Mouse (Mus musculus) MEL (cell line): ENCODE results near the gene Prrc2b.

ENCODE experiments used
- CHD2 ChIP-seq: IDR thresholded peaks from 2 replicates; pipeline ENCODE4 v1.6.1; 2011; ENCODE audit warnings: low read length, improper control_type of control experiment
- CTCF ChIP-seq, 3 experiments: IDR thresholded peaks in 2 of 3; conservative IDR thresholded peaks in 1 of 3; 2 replicates each; pipeline ENCODE4 v1.5.1; 2011 to 2012; ENCODE audit warnings: low read length in 3 of 3, low read depth in 2 of 3, mild to moderate bottlenecking in 2 of 3, improper control_type of control experiment in 1 of 3, inconsistent platforms in 1 of 3, mixed read lengths in 1 of 3, moderate library complexity in 1 of 3; ENCODE audit not compliant: control insufficient read depth in 1 of 3, insufficient read depth in 1 of 3, poor library complexity in 1 of 3, severe bottlenecking in 1 of 3
- EP300 ChIP-seq, 2 experiments: IDR thresholded peaks; 2 replicates each; pipeline ENCODE4 v1.6.1; 2011; ENCODE audit warnings: improper control_type of control experiment in 2 of 2, low read length in 2 of 2, low read depth in 1 of 2, mild to moderate bottlenecking in 1 of 2
- HCFC1 ChIP-seq: IDR thresholded peaks from 2 replicates; pipeline ENCODE4 v1.6.1; 2012; ENCODE audit warnings: low read depth, mild to moderate bottlenecking, inconsistent platforms, low read length, improper control_type of control experiment, moderate library complexity
- KAT2A ChIP-seq: conservative IDR thresholded peaks from 2 replicates; pipeline ENCODE4 v1.6.1; 2012; ENCODE audit warnings: low read depth, low read length, improper control_type of control experiment, inconsistent platforms
- MAX ChIP-seq: IDR thresholded peaks from 2 replicates; pipeline ENCODE4 v1.6.1; 2011; ENCODE audit warnings: low read length, improper control_type of control experiment
- MXI1 ChIP-seq: IDR thresholded peaks from 2 replicates; pipeline ENCODE4 v1.6.1; 2011; ENCODE audit warnings: mild to moderate bottlenecking, low read depth, low read length, improper control_type of control experiment
- TAL1 ChIP-seq: IDR thresholded peaks from 2 replicates; pipeline ENCODE4 v1.6.1; 2012; ENCODE audit warnings: mild to moderate bottlenecking, inconsistent platforms, low read length, moderate library complexity, mixed read lengths
- TCF12 ChIP-seq: IDR thresholded peaks from 2 replicates; pipeline ENCODE4 v1.6.1; 2014; ENCODE audit warnings: low read depth, mild to moderate bottlenecking, inconsistent platforms, low read length, improper control_type of control experiment, moderate library complexity
- UBTF ChIP-seq: IDR thresholded peaks from 2 replicates; pipeline ENCODE4 v1.6.1; 2012; ENCODE audit warnings: low read depth, mild to moderate bottlenecking, inconsistent platforms, low read length, improper control_type of control experiment, moderate library complexity, borderline replicate concordance; ENCODE audit not compliant: insufficient read depth
- USF1 ChIP-seq: IDR thresholded peaks from 2 replicates; pipeline ENCODE4 v1.6.1; 2014; ENCODE audit warnings: low read depth, mild to moderate bottlenecking, inconsistent platforms, low read length, improper control_type of control experiment, moderate library complexity
- ZC3H11A ChIP-seq: IDR thresholded peaks from 2 replicates; pipeline ENCODE4 v1.6.1; 2012; ENCODE audit warnings: low read depth, mild to moderate bottlenecking, inconsistent platforms, low read length, improper control_type of control experiment
- ZMIZ1 ChIP-seq: IDR thresholded peaks from 2 replicates; pipeline ENCODE4 v1.6.1; 2012; ENCODE audit warnings: low read depth, mild to moderate bottlenecking, inconsistent platforms, low read length, improper control_type of control experiment, moderate library complexity
- ZNF384 ChIP-seq: IDR thresholded peaks from 2 replicates; pipeline ENCODE4 v1.6.1; 2012; ENCODE audit warnings: low read depth, mild to moderate bottlenecking, inconsistent platforms, low read length, improper control_type of control experiment

DNA sequence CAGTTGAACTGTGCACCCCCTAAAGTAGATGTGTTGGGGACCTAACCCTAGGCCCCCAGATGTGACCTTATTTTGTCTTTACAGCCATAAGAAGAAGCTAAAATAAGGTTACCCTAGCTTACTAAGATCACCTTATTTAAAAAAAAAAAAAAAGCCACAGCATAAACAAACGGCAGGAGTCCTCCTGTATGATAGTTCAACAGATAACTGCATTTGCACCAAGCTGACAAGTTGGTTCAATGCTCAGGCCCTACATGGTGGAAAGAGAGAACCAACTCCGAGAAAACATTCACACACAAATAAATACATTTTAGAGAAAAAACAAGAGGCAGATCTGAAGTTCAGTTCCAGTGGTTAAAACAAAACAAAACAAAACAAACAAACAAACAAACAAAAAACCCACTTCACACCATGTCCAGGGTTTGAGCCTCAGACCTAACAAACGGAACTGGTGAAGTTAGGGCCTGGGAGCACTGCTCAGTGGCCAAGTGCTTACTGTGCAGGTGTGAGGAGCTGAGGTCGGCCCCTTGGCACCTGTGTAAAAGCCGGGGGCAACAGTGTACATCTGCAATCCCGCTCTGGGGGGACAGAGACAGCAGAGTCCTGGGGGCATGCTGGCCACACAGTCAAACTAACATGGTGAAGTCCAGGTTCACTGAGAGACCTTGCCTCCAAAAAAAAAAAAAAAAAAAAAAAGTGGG, 18.9 kb upstream of the Prrc2b start:
- TF ChIP-seq CTCF (IDR thresholded peaks at IDR 0.05 in 2 of 3, conservative IDR thresholded peaks at IDR 0.05 in 1 of 3; ENCODE audit: control insufficient read depth in 1 of 3, insufficient read depth in 1 of 3, low read depth in 2 of 3, low read length in 3 of 3, poor library complexity in 1 of 3, severe bottlenecking in 1 of 3) (no peak), HCFC1 (no peak), ZC3H11A (no peak), MAX (no peak), EP300 (IDR thresholded peaks at IDR 0.05; ENCODE audit: low read depth in 1 of 2, low read length in 2 of 2) (0 out of 4 replicates have a peak, but pooled peaks of 1 of the 2 experiments have one; percentile 17), ZNF384 (peak; percentile 95), TCF12 (no peak), MXI1 (no peak), CHD2 (no peak), USF1 (no peak), KAT2A (no peak), TAL1 (no peak), UBTF (no peak), ZMIZ1 (no peak)
